Mouse (Mus musculus): ENCODE measurements at regions not wholly inside any gene's neighbourhood (a gene's known extent, or its start where the extent isn't known, plus 50 kb on each side); places are given as distances from the start of the nearest gene placed in this dataset.
"Not testable (repeated sequence)": the region's sequence is repeated elsewhere in the genome, so short reads cannot be mapped to it uniquely, and the experiment has no call there.

DNA sequence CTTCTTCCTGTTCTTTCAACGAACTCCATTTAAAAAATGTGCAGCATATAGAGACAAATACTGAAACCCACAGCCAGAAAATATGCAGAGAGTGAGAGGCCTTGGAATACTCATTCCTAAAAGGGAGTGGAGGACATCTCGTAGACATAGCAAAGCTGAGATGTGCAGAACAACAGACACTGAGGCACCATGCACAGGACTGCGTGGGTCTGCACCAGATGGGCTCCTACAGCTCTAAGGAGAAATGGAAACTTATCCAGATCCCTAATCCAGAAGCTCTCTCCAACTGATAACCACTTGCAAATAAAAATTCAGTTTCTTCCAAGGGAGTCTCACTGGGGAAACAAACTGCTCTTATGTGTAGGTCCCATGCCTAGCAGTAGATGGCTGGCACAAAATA lies 101.6 kb downstream of the Slc25a24 start:
- DNase-seq (ENCODE audit: low read depth, low spot score): no peak

DNA sequence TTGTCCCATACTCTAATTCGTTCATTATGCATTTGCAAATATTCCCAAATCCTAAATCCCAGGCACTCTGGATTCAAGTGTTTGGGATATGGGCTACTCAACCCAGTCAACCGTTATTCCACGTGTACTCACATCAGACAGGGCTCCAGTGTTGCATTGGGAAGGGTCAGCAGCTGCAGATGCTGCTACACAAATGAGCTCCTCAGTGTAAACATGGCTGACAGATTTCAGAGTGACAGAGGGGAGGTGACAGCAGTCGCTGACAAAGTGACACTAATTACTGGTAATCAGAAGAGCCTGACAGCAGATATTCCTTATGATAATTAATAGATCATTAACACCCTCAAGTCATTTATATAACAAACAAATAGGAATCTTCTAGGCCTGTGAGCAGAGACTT lies 106.2 kb upstream of the Vav3 start:
- DNase-seq (ENCODE audit: low read depth, low spot score): no peak

DNA sequence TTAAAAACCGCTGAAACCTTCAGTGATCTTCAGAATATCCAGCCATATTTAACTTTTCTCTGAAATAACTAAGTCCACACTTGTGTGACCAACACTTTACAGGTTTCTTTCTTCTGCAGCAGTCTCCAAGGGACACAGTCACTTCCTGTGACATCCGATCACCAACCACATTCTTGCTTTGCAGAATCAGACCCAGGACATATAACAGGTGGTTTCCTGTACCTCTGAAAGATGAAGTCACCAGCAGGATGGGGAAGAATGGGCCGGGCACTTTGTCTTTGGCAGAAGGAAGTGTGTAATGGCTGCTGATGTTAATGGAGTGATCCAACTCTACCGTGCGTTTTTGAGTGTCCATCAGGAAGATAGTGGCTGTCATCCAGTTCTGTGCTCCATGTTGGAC lies 103.5 kb upstream of the Vav3 start:
- no peak for DNase-seq (ENCODE audit: low read depth, low spot score)

DNA sequence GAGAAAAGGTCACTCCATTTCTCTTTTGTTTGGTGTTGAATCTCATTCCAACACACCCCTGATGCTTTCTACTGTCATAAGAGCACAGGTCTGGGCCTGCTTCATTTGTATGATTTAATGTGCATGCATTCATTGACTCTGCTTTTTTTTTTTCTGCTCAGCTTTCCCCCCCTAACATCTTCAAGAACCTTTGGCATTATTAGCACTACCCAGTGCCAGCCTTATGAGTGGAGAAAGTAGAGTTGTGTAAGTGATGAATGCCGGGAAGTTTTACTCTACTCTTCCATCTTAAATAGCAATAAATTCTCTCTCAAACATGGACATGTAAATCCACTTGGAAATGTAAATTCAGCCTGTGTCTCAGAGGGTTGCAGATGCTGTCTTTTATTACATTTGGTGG lies 97.0 kb upstream of the Vav3 start:
- DNase-seq (ENCODE audit: low read depth, low spot score): no peak

DNA sequence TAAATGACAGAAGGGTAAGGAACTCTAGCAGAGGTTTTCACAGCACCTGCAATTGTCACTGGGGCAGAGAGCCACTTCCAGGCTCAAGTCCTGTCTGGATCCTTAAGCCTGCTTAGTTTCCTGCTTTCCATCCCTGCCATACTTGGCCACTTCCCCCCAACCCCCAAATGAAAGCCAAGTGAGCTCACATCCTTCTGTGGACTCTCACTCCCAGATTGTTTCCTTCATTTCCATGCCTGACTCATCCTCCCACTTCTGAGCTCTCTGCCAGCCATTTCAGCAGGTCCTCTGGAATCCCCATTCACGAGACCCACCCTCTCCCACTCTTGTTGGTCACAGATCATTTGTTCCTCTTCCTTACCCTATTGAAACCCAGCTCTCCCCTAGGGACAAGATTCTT lies 91.7 kb upstream of the Vav3 start:
- DNase-seq (ENCODE audit: low read depth, low spot score): peak; percentile 74

DNA sequence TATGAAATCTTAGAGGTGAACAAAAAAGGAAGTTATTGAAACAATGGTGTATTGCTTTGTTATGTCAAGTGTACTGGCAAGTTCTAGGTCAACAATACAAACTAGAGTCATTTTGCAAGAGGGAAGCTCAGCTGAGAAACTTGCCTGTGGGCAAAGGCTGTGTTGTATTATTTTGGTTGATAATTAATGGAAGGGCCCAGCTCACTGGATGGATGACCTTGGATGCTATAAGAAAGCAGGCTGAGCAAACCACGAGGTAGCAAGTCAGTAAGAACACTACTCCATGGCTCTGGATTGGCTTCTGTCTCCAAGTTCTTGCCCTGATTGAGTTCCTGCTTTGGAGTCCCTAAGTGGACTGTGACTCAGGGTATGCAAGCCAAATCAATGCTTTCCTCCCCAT lies 91.1 kb upstream of the Vav3 start:
- DNase-seq (ENCODE audit: low read depth, low spot score): no peak

DNA sequence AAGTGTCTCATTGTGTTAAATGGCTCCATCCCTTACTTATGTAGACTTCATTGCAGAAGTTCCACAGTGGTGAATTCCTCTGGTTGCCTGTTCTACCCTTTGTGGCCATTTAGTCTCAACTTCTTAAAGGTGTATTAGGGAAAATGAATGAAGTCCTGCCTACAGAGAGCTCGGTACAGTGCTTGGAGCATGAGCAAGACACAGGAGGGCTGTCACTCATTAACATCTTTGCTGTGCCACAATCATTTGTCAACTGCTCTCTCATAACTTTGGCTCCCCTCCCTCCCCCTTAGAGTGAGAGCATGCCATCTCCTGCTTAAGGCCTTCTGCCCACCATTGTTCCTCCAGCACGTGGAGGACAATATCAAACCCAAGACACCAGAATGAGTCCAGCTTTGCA lies 90.5 kb upstream of the Vav3 start:
- DNase-seq (ENCODE audit: low read depth, low spot score): no peak

DNA sequence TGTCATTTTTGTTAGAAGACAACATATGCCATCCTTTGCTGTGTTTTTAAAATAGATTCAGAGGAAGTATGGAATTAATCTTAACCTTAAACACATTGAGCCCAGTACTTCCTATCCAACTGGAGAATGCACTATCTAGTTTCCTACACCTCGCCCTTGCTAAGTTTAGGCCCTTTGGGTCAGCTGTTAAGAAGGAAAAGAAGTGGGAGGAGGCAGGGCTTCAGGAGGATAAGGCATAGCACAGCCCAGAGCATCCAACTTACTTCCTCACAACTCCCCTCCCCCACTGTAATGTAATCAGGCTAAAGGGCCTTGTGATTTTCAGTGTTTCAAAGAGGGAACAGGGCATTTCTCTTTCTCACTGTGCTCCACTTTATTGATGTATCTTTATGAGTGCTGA lies 88.7 kb upstream of the Vav3 start:
- DNase-seq (ENCODE audit: low read depth, low spot score): no peak

DNA sequence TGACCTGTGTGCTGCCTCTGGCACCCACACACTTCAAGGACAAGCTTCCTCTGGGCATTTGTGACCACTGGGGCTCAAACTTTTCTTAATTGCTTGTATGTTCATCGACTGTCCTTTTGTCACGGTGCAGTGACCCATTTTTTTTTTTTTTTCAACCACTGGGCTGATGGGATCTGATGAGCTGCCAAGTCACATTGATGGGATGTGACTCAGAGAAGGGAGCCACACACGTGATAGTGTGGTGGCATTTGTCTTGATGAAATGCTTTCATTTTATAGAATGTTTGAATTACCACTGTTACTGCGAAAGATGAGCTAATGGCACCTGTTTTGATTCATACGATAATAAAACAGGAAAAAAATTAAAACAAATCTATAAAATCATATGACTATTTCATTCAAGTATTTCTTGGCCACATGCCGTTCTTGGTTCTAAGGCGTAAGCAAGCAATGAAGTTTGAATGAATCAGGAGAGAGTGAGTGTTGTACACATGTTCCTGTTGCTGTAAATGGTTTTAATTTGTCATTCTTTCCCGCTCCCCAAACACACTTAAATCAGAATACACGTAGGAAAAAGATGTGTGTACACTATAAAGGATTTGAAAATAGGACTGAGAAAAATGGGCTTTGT lies 86.3 kb upstream of the Vav3 start:
- DNase-seq (ENCODE audit: low read depth, low spot score): peak; percentile 72

DNA sequence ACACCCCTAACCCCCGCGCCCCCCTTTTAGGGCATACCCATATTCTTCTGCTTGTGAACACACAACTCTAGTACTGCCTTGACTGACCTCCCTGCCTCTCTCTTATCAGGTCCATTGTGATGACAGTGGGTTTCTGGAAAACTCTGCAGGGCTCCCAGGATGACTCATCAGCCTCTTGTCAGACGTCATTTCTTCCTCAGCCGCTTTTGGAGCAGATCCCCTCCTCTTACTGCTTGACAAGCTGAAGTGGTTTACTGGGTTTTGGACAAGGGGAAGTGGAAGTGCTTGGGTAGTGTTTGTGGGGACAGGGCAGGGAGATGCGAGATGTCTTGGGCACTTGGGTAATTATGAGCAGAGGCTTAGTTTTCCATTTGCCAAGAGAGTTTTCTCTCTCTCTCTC lies 85.5 kb upstream of the Vav3 start:
- peak; percentile 79 for DNase-seq (ENCODE audit: low read depth, low spot score)

DNA sequence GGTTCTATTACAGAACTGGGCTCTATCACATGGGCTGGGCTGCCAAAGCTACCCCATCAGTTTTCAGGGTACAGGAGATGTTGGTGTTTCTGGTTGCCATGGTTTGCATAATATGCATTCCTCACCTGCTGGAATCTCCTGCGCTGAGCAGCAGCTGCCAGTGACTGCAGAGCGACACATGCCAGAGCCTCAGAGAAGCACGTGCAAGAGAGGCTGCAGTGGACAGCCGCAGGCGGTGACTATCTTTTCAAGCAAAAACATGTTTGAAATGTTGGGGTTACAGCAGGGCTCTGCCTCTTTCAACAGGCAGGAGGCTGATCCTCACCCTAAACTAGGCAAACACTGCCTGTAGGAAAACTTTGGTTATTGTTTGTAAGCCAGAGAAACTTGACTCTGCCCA lies 83.7 kb upstream of the Vav3 start:
- DNase-seq (ENCODE audit: low read depth, low spot score): no peak

DNA sequence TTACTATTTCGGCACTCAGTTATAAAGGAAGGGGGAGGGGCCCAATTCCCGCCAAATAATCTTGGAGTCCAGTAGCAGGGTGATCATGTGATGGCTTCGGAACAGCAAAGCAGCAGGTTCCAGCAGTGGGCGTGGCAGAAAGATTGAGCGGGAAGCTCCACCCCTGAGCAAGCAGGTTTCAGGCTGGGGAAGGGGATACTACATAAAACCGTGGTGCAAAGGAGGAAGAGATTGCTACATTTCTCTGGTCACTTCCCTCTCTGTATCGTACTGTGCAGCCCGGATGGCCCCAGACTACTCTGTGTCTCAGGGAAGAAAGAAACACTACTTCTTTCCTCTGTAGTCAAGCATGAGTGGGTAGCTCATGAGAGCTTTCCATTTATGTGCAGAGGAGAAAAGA lies 73.5 kb upstream of the Vav3 start:
- DNase-seq (ENCODE audit: low read depth, low spot score): not testable (repeated sequence)

DNA sequence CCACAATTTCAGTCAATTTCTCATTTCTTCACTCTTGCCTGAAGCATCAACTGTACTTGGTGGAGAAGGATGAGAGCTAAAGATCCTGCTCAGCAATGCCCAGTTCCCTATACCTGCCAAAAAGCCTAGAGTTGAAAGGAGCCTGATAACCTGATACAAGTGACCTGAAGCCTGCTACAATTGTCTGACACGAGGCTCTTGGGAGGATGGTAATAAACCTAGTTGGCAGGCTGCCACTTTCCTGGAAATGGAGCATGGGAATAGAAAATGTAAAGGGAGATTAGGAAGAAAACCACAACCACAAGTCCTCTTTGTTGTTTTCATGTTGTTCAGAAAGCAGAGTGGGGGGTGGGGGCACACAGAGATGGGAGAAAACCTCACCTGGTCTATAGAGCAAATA lies 69.7 kb upstream of the Vav3 start:
- DNase-seq (ENCODE audit: low read depth, low spot score): no peak

DNA sequence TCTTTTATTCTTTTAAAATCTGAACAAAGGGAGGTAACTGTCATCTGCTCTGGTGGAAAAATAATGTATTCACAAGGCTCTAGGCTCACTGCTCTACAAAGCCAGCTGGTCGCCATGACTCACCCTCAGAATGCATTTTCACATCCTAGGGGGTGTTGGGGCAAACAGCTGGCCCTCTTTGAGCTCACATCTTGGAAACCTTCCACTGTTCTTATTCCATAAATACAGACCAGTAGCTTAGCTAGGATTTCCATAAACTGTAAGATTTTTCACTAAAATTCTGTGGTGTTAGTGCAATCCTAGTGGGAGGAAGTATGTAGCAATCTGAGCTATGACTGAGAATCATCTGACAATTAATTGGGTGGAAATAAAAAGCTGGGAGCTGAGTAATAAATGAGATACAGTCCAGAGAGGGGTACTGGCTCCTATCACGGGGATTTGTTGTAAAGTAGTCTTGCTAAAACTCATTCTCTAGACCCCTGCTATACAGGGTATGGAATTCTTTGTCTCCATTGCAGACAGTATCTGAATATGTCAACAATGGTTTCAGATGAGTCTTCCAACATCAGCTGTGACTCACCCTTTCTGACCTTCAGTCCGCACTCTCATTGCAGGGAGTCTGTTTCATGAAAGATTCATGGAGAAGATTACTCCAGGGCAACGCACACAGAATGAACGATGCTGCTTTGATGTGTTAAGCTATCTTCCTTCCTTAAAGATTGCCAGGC lies 67.2 kb upstream of the Vav3 start:
- peak; percentile 90 for DNase-seq (ENCODE audit: low read depth, low spot score)

DNA sequence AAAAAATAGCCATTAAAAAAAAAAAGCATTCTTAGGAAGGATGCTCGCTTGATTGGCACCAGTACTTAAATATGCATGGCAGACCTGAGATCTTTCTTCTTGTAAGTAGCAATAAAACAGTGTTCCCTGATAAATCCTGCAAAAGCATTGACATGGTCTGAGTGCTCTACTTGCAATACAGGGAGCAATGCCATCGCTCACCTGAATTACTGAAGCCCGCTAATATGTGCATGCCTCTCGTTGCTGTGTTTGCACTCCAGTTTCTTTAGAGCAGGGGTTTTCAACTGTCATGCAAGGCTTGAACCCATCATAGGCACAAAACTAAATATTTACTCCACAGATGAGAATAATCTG lies 66.7 kb upstream of the Vav3 start:
- DNase-seq (ENCODE audit: low read depth, low spot score): no peak

DNA sequence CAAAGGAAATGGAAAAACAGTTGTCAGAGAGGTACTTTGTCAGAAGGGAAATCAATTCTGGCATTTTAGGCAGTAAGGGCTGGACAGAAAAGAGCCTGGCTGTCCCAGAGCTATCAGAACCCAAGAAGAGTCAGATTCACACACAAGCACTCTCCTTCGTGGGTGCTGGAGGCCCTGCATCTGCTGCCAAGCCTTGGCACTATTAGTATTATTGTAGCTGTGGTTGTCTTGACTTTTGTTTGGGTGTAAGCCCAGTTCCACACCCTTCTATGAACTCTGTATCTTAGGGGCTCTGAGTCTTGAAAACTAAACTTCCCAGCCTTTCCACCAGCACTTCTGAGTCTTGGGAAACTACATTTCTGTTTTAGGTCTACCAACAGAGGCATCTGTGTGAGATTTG lies 61.4 kb upstream of the Vav3 start:
- peak; percentile 74 for DNase-seq (ENCODE audit: low read depth, low spot score)

DNA sequence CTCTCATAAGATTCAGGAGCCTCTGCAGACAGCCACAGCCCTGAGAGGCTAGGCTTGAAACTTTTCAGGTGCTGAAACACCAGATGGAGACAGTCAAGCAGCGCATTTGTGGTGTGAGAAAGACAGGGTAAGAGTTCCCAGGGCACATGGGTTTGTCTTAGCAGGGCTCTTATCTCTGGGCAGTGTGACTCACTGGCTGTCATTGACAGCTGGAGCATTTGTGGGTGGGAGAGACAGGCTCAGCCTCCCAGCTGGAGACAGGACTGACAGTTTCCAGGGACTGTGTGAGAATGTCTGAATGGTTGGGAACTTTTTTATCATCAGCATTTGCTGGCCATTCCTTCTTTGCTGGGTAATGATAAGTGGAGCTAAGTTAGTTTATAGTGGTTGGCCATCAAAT lies 53.9 kb upstream of the Vav3 start:
- peak; percentile 92 for DNase-seq (ENCODE audit: low read depth, low spot score)

Measured in 3T3-L1 (cell line).